Mouse (Mus musculus) ES-E14 (cell line): ENCODE results near the gene Iqcf6.

ENCODE experiments used
- CHD2 ChIP-seq: IDR thresholded peaks from 2 replicates; pipeline ENCODE4 v1.6.1; 2014; ENCODE audit warnings: mild to moderate bottlenecking, low read depth, low read length, inconsistent platforms
- MAFK ChIP-seq: IDR thresholded peaks from 2 replicates; pipeline ENCODE4 v1.6.1; 2014; ENCODE audit warnings: mild to moderate bottlenecking, low read depth, low read length, inconsistent platforms; ENCODE audit not compliant: insufficient read depth

GRCm38 (mm10) chr9:106657592-106657991, 31.2 kb downstream of the Iqcf6 start:
- TF ChIP-seq MAFK (no peak), CHD2 (no peak)
